Mouse (Mus musculus) embryonic facial prominence, embryonic 15.5 days (tissue): ENCODE measurements around the gene Hoxc10. TPM values are rescaled to one million over a fixed set of nuclear protein-coding genes. Genes with fewer than 3 reads are reported as not detected.

Experiments
- ATAC-seq: fragments of 200-750 bp; cut with Nextera tagmentation; 2 replicates; pipeline ENCODE4 v1.8.0; 2017; ENCODE audit warnings: low read depth, moderate TSS enrichment; ENCODE audit not compliant: insufficient number of reproducible peaks, low FRiP score, low TSS enrichment
- H3K27ac ChIP-seq: fragments of 300-500 bp; sonication (generic); replicated peaks from 2 replicates; pipeline ENCODE4 v1.5.1; 2015; ENCODE audit warnings: mild to moderate bottlenecking, inconsistent platforms
- H3K27me3 ChIP-seq: fragments of 300-500 bp; sonication (generic); 2 replicates; pipeline ENCODE4 v1.6.1; 2015; ENCODE audit warnings: inconsistent platforms
- H3K36me3 ChIP-seq: fragments of 300-500 bp; sonication (generic); 2 replicates; pipeline ENCODE4 v1.6.1; 2015; ENCODE audit warnings: mild to moderate bottlenecking, inconsistent platforms
- H3K4me1 ChIP-seq: fragments of 300-500 bp; sonication (generic); 2 replicates; pipeline ENCODE4 v1.6.1; 2015; ENCODE audit warnings: inconsistent platforms
- H3K4me2 ChIP-seq: fragments of 300-500 bp; sonication (generic); replicated peaks from 2 replicates; pipeline ENCODE4 v1.6.1; 2015; ENCODE audit warnings: mild to moderate bottlenecking, inconsistent platforms
- H3K4me3 ChIP-seq: fragments of 300-500 bp; sonication (generic); replicated peaks from 2 replicates; pipeline ENCODE4 v1.5.1; 2015; ENCODE audit warnings: mild to moderate bottlenecking, inconsistent platforms
- H3K9ac ChIP-seq: fragments of 300-500 bp; sonication (generic); 2 replicates; pipeline ENCODE4 v1.6.1; 2015; ENCODE audit warnings: inconsistent platforms
- H3K9me3 ChIP-seq: fragments of 300-500 bp; sonication (generic); replicated peaks from 2 replicates; pipeline ENCODE4 v1.6.1; 2016; ENCODE audit warnings: inconsistent platforms
- WGBS: fragments of 180-500 bp; shearing (Covaris S2); methylation state at CpG from one replicate; pipeline ENCODE4 v1.1.7; 2015; 5-methylcytosine and 5-hydroxymethylcytosine counted together
- polyA plus RNA-seq: library from polyadenylated mRNA; unstranded; fragments of >200 nt; fragmentation: Nextera tagmentation; extraction: Ambion mirVana; gene quantifications from 2 replicates; pipeline ENCODE4 v1.2.1, GENCODE M21; 2015

Hoxc10 gene
- polyA plus RNA-seq, 1 experiment from 2014 or later, result not detected

DNA sequence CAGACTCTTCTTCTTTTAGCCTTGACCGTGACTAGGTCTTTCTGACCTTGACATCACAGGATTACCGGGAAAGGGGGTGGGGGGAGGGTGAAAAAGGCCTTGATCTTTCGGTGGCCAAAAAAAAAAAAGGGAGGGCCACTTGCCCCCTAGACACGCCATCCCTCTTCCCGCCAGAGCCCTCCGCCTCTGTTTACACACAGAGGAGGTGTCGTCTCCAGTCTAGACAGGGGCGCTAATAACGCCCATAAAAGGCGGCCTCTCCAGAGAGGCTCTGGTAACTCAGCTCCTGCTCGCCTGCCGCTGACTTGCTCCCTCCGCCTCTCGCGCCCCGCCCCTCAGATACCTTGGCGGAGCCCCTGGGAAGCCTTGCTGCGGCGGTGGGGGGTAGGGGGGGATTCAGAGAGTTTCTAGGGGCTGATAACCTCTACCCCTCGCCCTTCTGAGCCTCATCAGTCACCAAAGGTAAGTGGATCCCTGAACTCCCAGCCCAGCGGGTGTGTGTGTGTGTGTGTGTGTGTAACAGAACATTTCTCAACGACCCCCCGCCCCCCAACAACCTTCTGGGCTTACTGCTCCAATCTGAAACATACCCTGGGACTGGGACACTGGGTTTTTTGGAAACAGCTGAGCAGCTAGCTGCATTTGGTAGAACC, 34.8 kb upstream of the Hoxc10 start:
- no peak overlapping the region for H3K27ac ChIP-seq
- ATAC-seq, result no peak

DNA sequence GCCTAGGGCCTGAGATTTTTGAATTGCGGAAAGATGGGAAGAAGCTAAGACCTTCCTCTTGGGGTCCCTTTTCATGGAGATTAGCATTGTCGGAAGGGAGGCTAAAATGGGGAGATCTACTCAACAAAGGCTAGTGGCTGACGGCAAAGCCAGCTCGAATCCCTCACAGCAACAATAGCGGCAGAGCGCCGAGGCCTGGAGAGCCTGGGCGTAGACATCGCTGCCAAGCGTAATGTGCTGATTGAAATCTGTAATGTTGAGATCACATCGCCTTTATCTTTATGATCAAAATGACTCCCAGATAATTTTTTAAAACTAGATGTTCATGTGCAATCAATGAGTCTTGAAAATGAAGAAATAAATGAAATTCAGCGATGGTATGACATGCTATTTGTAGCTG, 32.2 kb upstream of the Hoxc10 start:
- H3K4me1 ChIP-seq, result peaks cover 8% of the 10 kb centered on the region; the same call in 1 of the 2 replicates
- H3K4me2 ChIP-seq, result no peak overlapping the region
- no peaks in the 10 kb centered on the region for H3K9me3 ChIP-seq
- peak overlapping the region; percentile 20; the same call in 1 of the 2 replicates for H3K4me3 ChIP-seq
- H3K27me3 ChIP-seq, result peaks cover 99% of the 10 kb centered on the region
- H3K9ac ChIP-seq, result no peak overlapping the region
- no peak for ATAC-seq
- no peaks in the 10 kb centered on the region for H3K36me3 ChIP-seq
- WGBS, result 2% methylated on average over 12 of the region's 12 CpGs
- no peak overlapping the region for H3K27ac ChIP-seq

More for the DNA sequence above, 34.8 kb upstream of the Hoxc10 start:
- under 1% methylated on average over 23 of the region's 23 CpGs for WGBS
- H3K4me1 ChIP-seq, result peaks cover 5% of the 10 kb centered on the region; the same call in 1 of the 2 replicates
- H3K4me3 ChIP-seq, result no peak overlapping the region
- H3K9ac ChIP-seq, result no peak overlapping the region
- no peaks in the 10 kb centered on the region for H3K9me3 ChIP-seq
- H3K36me3 ChIP-seq, result no peaks in the 10 kb centered on the region
- H3K4me2 ChIP-seq, result no peak overlapping the region
- H3K27me3 ChIP-seq, result peaks cover 99% of the 10 kb centered on the region

DNA sequence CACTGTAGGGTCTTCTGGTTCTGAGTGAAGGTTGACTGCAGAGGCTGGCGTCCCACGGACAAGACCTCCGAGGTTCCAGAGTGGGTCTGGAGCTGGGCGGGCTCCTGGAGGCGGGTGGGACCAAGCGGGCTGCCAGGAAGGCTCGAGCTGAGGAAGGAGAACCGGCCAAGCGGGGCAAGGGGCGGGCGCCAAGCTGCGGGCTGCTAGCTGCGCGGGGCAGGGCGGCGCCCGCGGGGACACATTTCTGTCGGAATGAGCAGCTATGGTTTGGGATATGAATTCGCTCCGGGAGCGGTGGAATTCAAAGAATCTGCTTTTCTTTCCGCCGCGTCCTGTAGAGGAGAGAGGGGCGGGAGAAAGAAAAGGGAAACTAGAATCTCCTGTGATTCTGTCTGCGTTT, 31.7 kb upstream of the Hoxc10 start:
- H3K4me3 ChIP-seq, result peak overlapping the region; percentile 20
- WGBS, result under 1% methylated on average over 27 of the region's 27 CpGs

DNA sequence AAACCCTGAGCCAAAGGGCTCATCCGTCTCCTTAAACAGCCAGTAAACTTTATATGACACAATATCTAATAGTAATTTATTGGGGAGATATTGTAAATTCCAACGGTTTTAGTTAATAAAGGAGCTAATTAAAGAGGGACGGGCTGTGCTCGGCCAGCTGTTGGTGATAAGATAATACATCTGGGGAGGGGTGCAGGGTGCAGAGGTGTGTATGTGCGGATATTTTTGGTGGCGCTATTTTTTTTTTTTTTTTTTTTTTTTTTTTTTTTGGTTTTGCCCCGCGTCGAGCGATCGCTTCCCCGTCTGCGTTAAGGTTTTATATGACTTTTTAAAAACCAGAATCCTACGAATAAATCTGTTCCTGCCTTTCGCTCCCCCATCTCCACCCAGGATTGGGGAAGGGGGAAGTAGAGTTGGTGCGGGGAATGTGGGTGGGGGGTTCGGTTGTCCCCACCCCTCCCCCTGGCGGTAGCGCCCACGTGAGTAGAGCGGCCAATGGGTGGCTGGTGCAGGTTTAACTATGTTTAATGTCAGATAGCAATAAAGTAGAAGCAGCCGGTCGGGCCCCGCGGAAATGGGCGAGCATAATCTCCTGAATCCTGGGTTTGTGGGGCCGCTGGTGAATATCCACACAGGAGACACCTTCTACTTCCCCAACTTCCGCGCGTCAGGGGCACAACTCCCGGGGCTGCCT, 30.2 kb upstream of the Hoxc10 start, which contains the start of gene Hoxc12:
TSS of gene Hoxc12 (plus strand) at position 479 of the 694 bp plus-strand sequence.
- Histone ChIP-seq H3K27ac (no peak within 1 kb of the TSS), H3K4me3 (peak within 1 kb of the TSS; percentile 10; the same call in 1 of the 2 replicates)
- under 1% methylated on average over 31 of the region's 31 CpGs for WGBS

More for the DNA sequence above, 31.7 kb upstream of the Hoxc10 start:
- Histone ChIP-seq H3K9me3 (no peaks in the 10 kb centered on the region), H3K36me3 (no peaks in the 10 kb centered on the region), H3K4me2 (peak overlapping the region; percentile 33; the same call in 1 of the 2 replicates), H3K27ac (no peak overlapping the region), H3K4me1 (peaks cover 8% of the 10 kb centered on the region; the same call in 1 of the 2 replicates), H3K27me3 (peaks cover 99% of the 10 kb centered on the region), H3K9ac (no peak overlapping the region)
- no peak for ATAC-seq

DNA sequence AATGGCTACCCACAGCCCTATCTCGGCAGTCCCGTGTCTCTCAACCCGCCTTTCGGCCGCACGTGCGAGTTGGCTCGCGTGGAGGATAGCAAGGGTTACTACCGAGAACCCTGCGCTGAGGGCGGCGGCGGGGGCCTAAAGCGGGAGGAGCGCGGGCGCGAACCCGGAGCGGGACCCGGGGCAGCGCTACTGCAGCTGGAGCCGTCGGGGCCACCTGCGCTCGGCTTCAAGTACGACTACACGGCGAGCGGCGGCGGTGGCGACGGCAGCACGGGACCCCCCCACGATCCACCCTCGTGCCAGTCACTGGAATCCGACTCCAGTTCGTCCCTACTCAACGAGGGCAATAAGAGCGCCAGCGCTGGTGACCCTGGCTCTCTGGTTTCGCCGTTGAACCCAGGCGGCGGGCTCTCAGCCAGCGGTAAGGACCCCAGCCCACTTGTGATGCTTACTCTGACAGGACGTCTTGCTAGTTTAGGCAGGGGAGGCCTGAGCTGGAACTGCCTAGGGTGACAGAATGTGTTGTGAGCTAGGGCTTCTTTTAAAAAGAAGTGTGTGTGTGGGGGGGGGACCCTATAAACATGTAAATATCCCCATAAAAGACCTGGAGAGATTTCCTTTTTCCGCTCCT, 29.4 kb upstream of the Hoxc10 start:
- no peak overlapping the region for H3K4me2 ChIP-seq

More for the DNA sequence above, 30.2 kb upstream of the Hoxc10 start, which contains the start of gene Hoxc12:
- Histone ChIP-seq H3K9ac (no peak within 1 kb of the TSS), H3K9me3 (no peaks in the 10 kb centered on the region), H3K4me1 (peaks cover 8% of the 10 kb centered on the region; the same call in 1 of the 2 replicates), H3K36me3 (no peaks in the 10 kb centered on the region), H3K4me2 (no peak within 1 kb of the TSS), H3K27me3 (peaks cover 99% of the 10 kb centered on the region)
- no peak for ATAC-seq

DNA sequence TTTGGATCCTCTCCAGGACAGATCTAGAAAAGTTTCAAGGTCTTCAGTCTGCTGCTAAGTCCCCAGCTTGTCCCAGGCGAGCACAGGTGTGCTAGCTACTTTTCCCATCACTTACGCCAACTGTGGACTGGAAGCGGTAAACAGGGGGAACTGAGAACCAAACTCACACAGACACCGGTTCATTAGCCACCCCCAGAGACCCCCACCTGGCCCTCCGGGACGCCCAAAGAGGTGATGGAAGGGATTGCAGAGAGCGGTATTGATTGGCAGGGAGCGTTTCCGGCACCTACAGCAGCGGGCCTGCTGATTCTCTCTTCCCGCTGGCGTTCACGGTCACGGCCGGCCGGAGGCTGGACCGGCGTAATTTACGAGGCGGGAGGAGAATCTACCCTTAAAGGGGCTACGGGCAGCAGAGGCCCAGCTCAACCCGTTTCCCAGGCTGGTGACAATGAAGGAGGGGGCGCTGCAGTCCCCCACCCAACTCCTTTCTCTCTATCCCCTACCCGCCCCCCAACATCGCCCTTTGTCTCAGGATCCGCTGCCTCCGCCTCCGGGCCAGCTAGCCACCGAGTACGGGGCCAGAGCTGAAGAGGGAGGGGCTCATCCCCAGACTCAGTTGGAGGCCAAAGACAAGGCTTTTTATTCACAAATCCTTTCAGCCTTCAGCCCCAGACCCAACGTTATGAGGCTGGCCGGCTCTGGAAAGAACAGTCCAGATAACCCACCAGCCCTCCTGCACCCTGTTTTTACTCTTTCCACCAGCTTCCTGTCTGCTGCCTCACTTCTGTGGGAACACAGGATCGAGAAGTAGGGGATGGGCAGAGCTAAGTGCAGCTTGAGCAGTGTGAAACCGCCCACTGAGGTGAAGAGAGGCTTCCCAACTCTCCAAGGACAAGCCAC, 27.1 kb upstream of the Hoxc10 start:
- Histone ChIP-seq H3K4me1 (peaks cover 8% of the 10 kb centered on the region; the same call in 1 of the 2 replicates), H3K4me3 (no peak overlapping the region), H3K9me3 (no peaks in the 10 kb centered on the region), H3K9ac (no peak overlapping the region), H3K36me3 (no peaks in the 10 kb centered on the region), H3K4me2 (no peak overlapping the region), H3K27ac (no peak overlapping the region), H3K27me3 (peaks cover 99% of the 10 kb centered on the region)
- under 1% methylated on average over 32 of the region's 34 CpGs for WGBS
- ATAC-seq, result no peak

More for the DNA sequence above, 29.4 kb upstream of the Hoxc10 start:
- Histone ChIP-seq H3K36me3 (no peaks in the 10 kb centered on the region), H3K27me3 (peaks cover 99% of the 10 kb centered on the region), H3K4me1 (peaks cover 8% of the 10 kb centered on the region; the same call in 1 of the 2 replicates), H3K4me3 (peak overlapping the region; percentile 10; the same call in 1 of the 2 replicates), H3K27ac (no peak overlapping the region), H3K9ac (no peak overlapping the region), H3K9me3 (no peaks in the 10 kb centered on the region)
- no peak for ATAC-seq
- WGBS, result 2% methylated on average over 50 of the region's 50 CpGs

DNA sequence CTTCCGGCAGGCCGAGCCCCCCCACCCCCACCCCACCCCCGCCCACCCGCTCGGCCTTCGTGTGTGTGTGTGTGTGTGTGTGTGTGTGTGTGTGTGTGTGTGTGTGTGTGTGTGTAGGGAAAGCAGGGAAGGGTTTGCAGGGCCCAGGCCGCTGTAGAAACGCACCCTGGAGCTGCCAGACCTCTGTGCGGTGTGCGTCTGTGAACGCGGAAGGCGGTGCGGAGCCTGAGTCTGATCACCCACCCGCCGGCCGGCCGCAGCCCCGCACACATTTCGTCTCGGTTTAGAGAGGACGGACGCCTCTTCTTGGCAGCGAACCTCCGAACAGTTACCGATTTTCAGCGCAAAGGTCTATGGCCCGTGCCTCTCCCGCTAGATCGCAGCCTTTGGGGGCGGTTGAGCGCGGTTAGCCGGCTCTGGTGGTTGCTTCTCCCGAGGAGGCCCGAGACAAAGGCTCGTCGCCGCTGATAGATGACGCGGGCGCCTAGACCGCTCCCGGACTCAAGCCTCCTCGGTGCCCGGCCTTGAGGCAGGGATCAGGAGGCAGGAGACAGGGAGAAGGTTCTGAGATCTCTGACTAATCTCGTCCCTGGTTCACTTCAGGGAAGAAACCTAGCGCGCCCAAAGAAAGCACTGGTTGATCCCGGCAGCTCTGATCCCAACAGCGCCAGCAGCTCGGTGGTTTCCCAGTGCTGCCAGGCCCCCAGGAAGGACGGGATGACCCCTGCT, 23.7 kb upstream of the Hoxc10 start:
- Histone ChIP-seq H3K4me2 (no peak overlapping the region; the same call in 1 of the 2 replicates), H3K9ac (no peak overlapping the region), H3K27me3 (peaks cover 100% of the 10 kb centered on the region), H3K9me3 (no peaks in the 10 kb centered on the region), H3K4me1 (no peaks in the 10 kb centered on the region), H3K36me3 (no peaks in the 10 kb centered on the region), H3K4me3 (0 out of 2 replicates have a peak overlapping the region, but pooled peaks have one; percentile 10), H3K27ac (no peak overlapping the region)
- ATAC-seq, result no peak
- WGBS, result under 1% methylated on average over 53 of the region's 53 CpGs

DNA sequence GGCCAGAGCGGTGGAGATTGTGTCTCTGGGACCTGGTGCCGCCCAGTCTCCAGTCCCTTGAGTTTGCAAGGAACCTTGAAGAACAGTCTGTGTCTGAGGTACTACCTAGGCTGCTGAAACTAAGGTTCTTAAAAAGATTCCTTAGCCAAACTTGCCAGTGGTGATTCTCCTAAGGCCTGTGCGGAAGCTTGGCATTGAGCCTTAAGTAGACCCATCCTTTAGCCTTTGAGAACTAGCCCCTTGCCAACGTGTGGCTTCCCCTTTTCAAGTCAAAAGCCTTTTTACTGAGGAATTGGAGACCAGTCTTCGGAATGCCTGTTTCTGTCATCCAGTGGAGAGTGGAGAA, 23.2 kb upstream of the Hoxc10 start:
- no peak for ATAC-seq
- no peak overlapping the region for H3K9ac ChIP-seq
- H3K9me3 ChIP-seq, result no peaks in the 10 kb centered on the region
- no peaks in the 10 kb centered on the region for H3K4me1 ChIP-seq
- 2% methylated on average over 5 of the region's 5 CpGs for WGBS
- H3K27ac ChIP-seq, result no peak overlapping the region
- H3K4me2 ChIP-seq, result no peak overlapping the region
- H3K27me3 ChIP-seq, result peaks cover 100% of the 10 kb centered on the region
- H3K36me3 ChIP-seq, result no peaks in the 10 kb centered on the region
- H3K4me3 ChIP-seq, result no peak overlapping the region

DNA sequence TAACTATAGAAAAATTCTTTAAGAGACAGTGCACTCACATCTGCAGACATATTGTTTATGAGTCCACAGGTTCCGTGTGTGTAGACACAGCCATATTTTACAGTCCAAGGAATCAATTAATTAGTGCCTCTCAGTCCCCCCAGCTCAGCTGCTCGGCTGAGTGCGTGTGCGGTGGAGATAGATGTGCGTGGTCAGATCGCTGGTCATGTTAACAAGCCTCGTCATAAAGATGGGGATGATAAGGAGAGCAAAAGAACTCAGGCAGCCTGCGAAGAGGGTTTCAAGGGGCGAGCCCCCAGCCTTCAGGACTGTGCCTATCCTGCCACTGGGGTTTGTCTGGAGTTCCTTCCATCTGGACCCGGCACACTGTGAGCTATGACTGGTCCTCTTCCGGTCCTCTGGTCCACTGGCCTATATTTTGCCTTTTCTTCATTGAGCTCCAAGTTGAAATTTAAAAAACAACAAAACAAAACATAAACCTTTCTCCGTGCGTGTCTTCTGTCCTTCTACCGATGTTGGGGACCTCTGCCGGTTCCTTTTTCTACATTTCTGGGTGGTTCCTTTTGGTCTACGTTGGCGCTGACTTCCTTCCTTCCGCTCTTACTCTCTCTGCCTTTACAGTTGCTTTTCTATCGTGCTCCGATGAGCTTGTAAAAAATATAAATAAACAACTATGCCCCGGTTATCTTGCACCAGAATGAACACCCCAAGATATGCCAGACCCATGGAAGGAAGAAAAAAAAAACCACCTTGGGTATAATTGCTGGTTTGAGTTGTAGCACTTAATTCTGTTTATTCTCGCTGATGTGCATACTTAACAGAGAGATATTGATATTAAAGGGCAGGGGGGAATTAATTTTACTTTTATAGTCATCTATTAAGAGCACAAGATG, 21.2 kb upstream of the Hoxc10 start:
- H3K4me3 ChIP-seq, result no peak overlapping the region
- no peak overlapping the region for H3K4me2 ChIP-seq
- H3K27me3 ChIP-seq, result peaks cover 99% of the 10 kb centered on the region
- H3K9ac ChIP-seq, result no peak overlapping the region
- no peak for ATAC-seq
- no peaks in the 10 kb centered on the region for H3K9me3 ChIP-seq
- H3K36me3 ChIP-seq, result no peaks in the 10 kb centered on the region
- no peaks in the 10 kb centered on the region for H3K4me1 ChIP-seq
- H3K27ac ChIP-seq, result no peak overlapping the region
- 10% methylated on average over 22 of the region's 22 CpGs for WGBS
